Mouse (Mus musculus): ENCODE measurements around the gene Mrnip.

- no peak for TF ChIP-seq GATA1 (IDR thresholded peaks at IDR 0.05; ENCODE audit: low read length)
- no peak for TF ChIP-seq TAL1 (IDR thresholded peaks at IDR 0.05; ENCODE audit: low read length)
These were observed 58.8 kb downstream of the Mrnip start for GRCm38 (mm10) chr11:50233022-50233421.
